Mouse (Mus musculus) intestine, embryonic 16.5 days (tissue): ENCODE measurements around the gene Abcc12. TPM values are rescaled to one million over a fixed set of nuclear protein-coding genes. Genes with fewer than 3 reads are reported as not detected.
A peak's percentile ranks its signal among the peaks of the same experiment; 100 is the strongest.

Source experiments
- ATAC-seq: fragments of 200-750 bp; cut with Nextera tagmentation; 2 replicates; pipeline ENCODE4 v1.8.0; 2017; ENCODE audit warnings: moderate TSS enrichment, moderate library complexity
- H3K27ac ChIP-seq: fragments of 300-500 bp; sonication (generic); 2 replicates; pipeline ENCODE4 v1.5.1; 2014; ENCODE audit warnings: mild to moderate bottlenecking, low read length
- H3K27me3 ChIP-seq: fragments of 300-500 bp; sonication (generic); replicated peaks from 2 replicates; pipeline ENCODE4 v1.6.1; 2014; ENCODE audit warnings: low read length, control low read depth, mixed read lengths; ENCODE audit not compliant: control insufficient read depth, insufficient read depth
- H3K36me3 ChIP-seq: fragments of 300-500 bp; sonication (generic); 2 replicates; pipeline ENCODE4 v1.6.1; 2014; ENCODE audit warnings: low read length, control low read depth; ENCODE audit not compliant: control insufficient read depth, insufficient read depth
- H3K4me1 ChIP-seq: fragments of 300-500 bp; sonication (generic); 2 replicates; pipeline ENCODE4 v1.6.1; 2014; ENCODE audit warnings: low read length, control low read depth, mixed read lengths; ENCODE audit not compliant: control insufficient read depth, insufficient read depth
- H3K4me2 ChIP-seq: fragments of 300-500 bp; sonication (generic); 2 replicates; pipeline ENCODE4 v1.6.1; 2014; ENCODE audit warnings: low read depth, low read length, control low read depth
- H3K4me3 ChIP-seq: fragments of 300-500 bp; sonication (generic); 2 replicates; pipeline ENCODE4 v1.5.1; 2014; ENCODE audit warnings: mild to moderate bottlenecking, low read length
- H3K9ac ChIP-seq: fragments of 300-500 bp; sonication (generic); 2 replicates; pipeline ENCODE4 v1.6.1; 2014; ENCODE audit warnings: low read depth, low read length
- H3K9me3 ChIP-seq: fragments of 300-500 bp; sonication (generic); 2 replicates; pipeline ENCODE4 v1.6.1; 2016; ENCODE audit warnings: low read length, control low read depth; ENCODE audit not compliant: control insufficient read depth
- WGBS: fragments of 180-500 bp; shearing (Covaris S2); extraction: QIAGEN DNeasy Blood & Tissue Kit; methylation state at CpG from one replicate; pipeline ENCODE4 v1.1.7; 2014; 5-methylcytosine and 5-hydroxymethylcytosine counted together
- polyA plus RNA-seq: library from polyadenylated mRNA; unstranded; fragments of >200 nt; fragmentation: Nextera tagmentation; extraction: Ambion mirVana; gene quantifications from 2 replicates; pipeline ENCODE4 v1.2.1, GENCODE M21; 2015

The Abcc12 gene
- polyA plus RNA-seq, 1 experiment from 2014 or later = 0.09 TPM

- Histone ChIP-seq H3K4me1 (no peaks in the 10 kb centered on the region), H3K27ac (no peak overlapping the region), H3K9me3 (no peaks in the 10 kb centered on the region), H3K27me3 (no peaks in the 10 kb centered on the region), H3K4me2 (no peak overlapping the region), H3K9ac (no peak overlapping the region), H3K4me3 (no peak overlapping the region), H3K36me3 (no peaks in the 10 kb centered on the region)
- no peak for ATAC-seq
- WGBS = 90% methylated on average over 4 of the region's 4 CpGs
Measured at GRCm38 (mm10) chr8:86495056-86495455, 85.4 kb downstream of the Abcc12 start.

- H3K27ac ChIP-seq = no peak overlapping the region
- H3K9ac ChIP-seq = no peak overlapping the region
- no peaks in the 10 kb centered on the region for H3K9me3 ChIP-seq
- H3K4me2 ChIP-seq = no peak overlapping the region
- H3K4me1 ChIP-seq = no peaks in the 10 kb centered on the region
- H3K36me3 ChIP-seq = no peaks in the 10 kb centered on the region
- H3K27me3 ChIP-seq = no peaks in the 10 kb centered on the region
- WGBS = 43% methylated on average over 1 of the region's 1 CpGs
- no peak for ATAC-seq
- no peak overlapping the region for H3K4me3 ChIP-seq
Measured at GRCm38 (mm10) chr8:86493841-86494240, 86.6 kb downstream of the Abcc12 start.

GRCm38 (mm10) chr8:86485411-86485810 lies 95.1 kb downstream of the Abcc12 start:
- Histone ChIP-seq H3K9me3 (no peaks in the 10 kb centered on the region), H3K36me3 (no peaks in the 10 kb centered on the region), H3K4me1 (no peaks in the 10 kb centered on the region), H3K4me2 (no peak overlapping the region), H3K27ac (no peak overlapping the region), H3K27me3 (no peaks in the 10 kb centered on the region), H3K9ac (no peak overlapping the region), H3K4me3 (no peak overlapping the region)
- 91% methylated on average over 6 of the region's 6 CpGs for WGBS
- no peak for ATAC-seq

DNA sequence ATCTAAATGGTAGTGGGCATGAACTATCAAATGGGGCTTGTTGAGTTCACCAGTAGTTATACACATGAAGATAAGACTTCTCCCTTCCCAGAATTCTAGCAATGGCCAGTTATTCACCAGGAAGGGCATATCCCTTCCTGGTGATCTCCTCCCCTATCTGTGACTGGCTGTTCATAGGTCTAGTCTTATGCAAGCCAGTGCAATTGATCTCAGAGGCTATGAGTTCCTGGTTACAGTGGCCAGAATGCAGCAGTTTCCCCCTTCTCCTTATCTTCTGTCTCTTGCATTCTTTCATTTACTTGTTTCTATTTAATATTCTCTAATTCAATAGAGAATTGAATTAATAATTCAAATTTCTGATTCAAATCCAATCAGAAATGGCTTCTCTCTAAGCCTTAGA lies 96.2 kb downstream of the Abcc12 start:
- H3K36me3 ChIP-seq = no peaks in the 10 kb centered on the region

DNA sequence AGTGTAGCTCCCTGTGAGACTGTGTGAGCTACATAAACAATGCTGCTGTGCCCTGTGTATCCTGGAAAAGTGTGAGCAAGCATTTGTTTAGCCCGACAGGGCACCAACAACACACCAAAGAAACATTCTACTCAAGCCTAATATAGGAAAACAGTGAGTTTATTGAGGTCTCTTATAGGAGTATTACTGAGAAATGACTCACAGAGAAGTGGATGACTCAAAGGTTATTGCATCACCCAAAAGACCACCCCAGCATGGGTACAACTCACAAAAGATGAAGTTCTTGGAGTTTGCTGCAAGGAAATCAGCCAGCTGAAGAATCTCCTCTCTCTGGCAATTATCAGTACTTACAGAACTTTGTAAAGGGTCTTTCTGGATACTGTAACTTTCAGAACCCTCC lies 98.4 kb downstream of the Abcc12 start:
- ATAC-seq = no peak
- Histone ChIP-seq H3K36me3 (no peaks in the 10 kb centered on the region), H3K9me3 (no peaks in the 10 kb centered on the region), H3K27me3 (no peaks in the 10 kb centered on the region), H3K4me2 (no peak overlapping the region), H3K4me3 (no peak overlapping the region), H3K4me1 (no peaks in the 10 kb centered on the region), H3K27ac (no peak overlapping the region), H3K9ac (no peak overlapping the region)
- 84% methylated on average over 1 of the region's 1 CpGs for WGBS

More for the DNA sequence above, 96.2 kb downstream of the Abcc12 start:
- no peak overlapping the region for H3K4me3 ChIP-seq
- no peak overlapping the region for H3K9ac ChIP-seq
- no peaks in the 10 kb centered on the region for H3K9me3 ChIP-seq
- ATAC-seq = no peak
- H3K27ac ChIP-seq = no peak overlapping the region
- H3K4me2 ChIP-seq = no peak overlapping the region
- no peaks in the 10 kb centered on the region for H3K4me1 ChIP-seq
- no peaks in the 10 kb centered on the region for H3K27me3 ChIP-seq

- Histone ChIP-seq H3K36me3 (no peaks in the 10 kb centered on the region), H3K9me3 (no peaks in the 10 kb centered on the region), H3K27ac (no peak overlapping the region), H3K9ac (no peak overlapping the region), H3K4me3 (no peak overlapping the region), H3K27me3 (no peaks in the 10 kb centered on the region), H3K4me2 (no peak overlapping the region), H3K4me1 (no peaks in the 10 kb centered on the region)
- 52% methylated on average over 9 of the region's 9 CpGs for WGBS
- 0 out of 2 replicates have a peak, but pooled peaks have one; percentile 9 for ATAC-seq
Measured at GRCm38 (mm10) chr8:86475711-86476438, 104.6 kb downstream of the Abcc12 start.

DNA sequence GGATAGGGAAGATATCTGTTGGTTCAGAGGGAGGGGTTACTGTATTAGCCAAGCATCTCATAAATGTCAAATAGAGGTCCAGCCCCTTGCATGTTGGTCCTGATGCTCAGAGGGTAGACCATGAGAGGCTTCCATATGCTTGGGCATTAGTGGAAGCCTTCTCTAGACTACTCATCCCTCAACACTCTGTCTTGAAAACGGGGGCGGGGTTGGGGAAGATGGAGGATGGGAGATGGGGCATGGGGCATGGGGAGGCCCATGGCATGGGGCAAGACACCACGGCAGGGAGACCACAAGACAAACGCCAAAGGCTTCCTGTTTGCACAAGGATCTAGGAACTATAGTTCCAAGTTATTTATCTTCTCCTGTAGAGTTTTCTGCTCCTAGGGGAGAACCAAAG lies 106.0 kb downstream of the Abcc12 start:
- Histone ChIP-seq H3K27me3 (no peaks in the 10 kb centered on the region), H3K9ac (no peak overlapping the region), H3K4me1 (no peaks in the 10 kb centered on the region), H3K27ac (no peak overlapping the region), H3K36me3 (no peaks in the 10 kb centered on the region), H3K4me2 (no peak overlapping the region), H3K4me3 (no peak overlapping the region), H3K9me3 (no peaks in the 10 kb centered on the region)
- ATAC-seq = no peak
- WGBS = 83% methylated on average over 4 of the region's 4 CpGs

DNA sequence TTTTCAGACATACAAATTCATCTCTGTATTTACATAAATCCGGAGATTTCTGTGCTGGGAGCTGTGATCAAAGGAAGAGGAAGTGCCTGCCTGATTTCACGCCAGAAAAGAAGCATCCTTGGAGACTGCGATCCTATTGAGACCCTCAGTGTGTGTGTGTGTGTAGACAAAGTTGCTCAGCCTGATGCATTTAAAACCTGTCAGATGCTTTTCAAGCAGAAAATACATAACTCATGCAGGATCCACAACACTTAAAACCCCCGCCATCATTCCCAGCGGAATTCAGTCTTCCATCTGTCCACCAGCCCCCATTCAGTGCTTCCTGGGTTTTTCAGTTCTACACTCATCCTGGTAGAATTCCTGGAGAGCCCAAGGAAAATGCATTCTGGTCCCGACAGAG lies 107.4 kb downstream of the Abcc12 start:
- no peak for ATAC-seq
- Histone ChIP-seq H3K36me3 (no peaks in the 10 kb centered on the region), H3K4me2 (no peak overlapping the region), H3K9ac (no peak overlapping the region), H3K27me3 (no peaks in the 10 kb centered on the region), H3K4me3 (no peak overlapping the region), H3K4me1 (no peaks in the 10 kb centered on the region), H3K9me3 (no peaks in the 10 kb centered on the region), H3K27ac (no peak overlapping the region)
- 65% methylated on average over 6 of the region's 6 CpGs for WGBS

DNA sequence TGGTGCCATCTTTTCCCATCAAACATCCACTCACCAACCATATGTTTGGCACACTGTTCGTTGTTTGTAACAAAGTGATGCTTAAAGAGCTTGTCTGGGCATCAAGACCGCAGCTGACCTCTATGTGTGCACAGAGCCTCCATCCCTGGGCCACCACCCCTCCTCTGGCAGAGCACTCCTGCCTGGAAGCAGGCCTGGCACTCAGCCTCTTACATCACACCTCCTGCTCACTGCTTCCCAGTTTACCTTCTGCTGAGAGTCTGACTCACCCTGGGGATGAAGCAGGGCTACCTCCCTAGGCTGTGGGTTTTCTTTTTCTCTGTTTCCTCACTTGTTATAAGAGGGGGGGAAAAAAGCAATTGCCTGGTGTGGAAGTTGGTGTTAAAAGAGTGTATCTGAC lies 109.8 kb downstream of the Abcc12 start:
- no peaks in the 10 kb centered on the region for H3K4me1 ChIP-seq
- H3K9ac ChIP-seq = no peak overlapping the region
- 75% methylated on average over 2 of the region's 2 CpGs for WGBS
- no peaks in the 10 kb centered on the region for H3K9me3 ChIP-seq
- no peaks in the 10 kb centered on the region for H3K27me3 ChIP-seq
- H3K36me3 ChIP-seq = no peaks in the 10 kb centered on the region
- H3K4me3 ChIP-seq = no peak overlapping the region
- no peak for ATAC-seq
- no peak overlapping the region for H3K4me2 ChIP-seq
- H3K27ac ChIP-seq = no peak overlapping the region

GRCm38 (mm10) chr8:86463215-86463614 lies 117.3 kb downstream of the Abcc12 start:
- WGBS = 90% methylated on average over 2 of the region's 2 CpGs
- ATAC-seq = no peak

More at GRCm38 (mm10) chr8:86463215-86463614, 117.3 kb downstream of the Abcc12 start:
- no peaks in the 10 kb centered on the region for H3K4me1 ChIP-seq
- no peak overlapping the region for H3K4me2 ChIP-seq
- H3K9me3 ChIP-seq = no peaks in the 10 kb centered on the region
- H3K9ac ChIP-seq = no peak overlapping the region
- no peak overlapping the region for H3K4me3 ChIP-seq
- H3K27ac ChIP-seq = no peak overlapping the region
- H3K27me3 ChIP-seq = no peaks in the 10 kb centered on the region
- H3K36me3 ChIP-seq = no peaks in the 10 kb centered on the region
